Mouse (Mus musculus) monocyte, adult 5-6 weeks (primary cell): Measurements from ENCODE around the gene Exosc9. TPM values are rescaled to one million over a fixed set of nuclear protein-coding genes. Genes with fewer than 3 reads are reported as not detected.

Source experiments
- ATAC-seq: fragments of 153-309, 156-312 bp; replicated peaks from 2 replicates; pipeline ENCODE4 v1.8.0; 2017; ENCODE audit warnings: mild to moderate bottlenecking; ENCODE audit not compliant: low TSS enrichment, insufficient number of reproducible peaks, severe bottlenecking, poor library complexity, low FRiP score
- total RNA-seq: library from RNA; stranded (forward); fragments of 200-1000, 200-491, 200-594 nt; gene quantifications from 3 replicates; pipeline ENCODE4 v1.2.3, GENCODE M21; 2017

The Exosc9 gene
- total RNA-seq = 64.1 to 69.4 TPM (median 65.2 TPM) in 3 replicates

DNA sequence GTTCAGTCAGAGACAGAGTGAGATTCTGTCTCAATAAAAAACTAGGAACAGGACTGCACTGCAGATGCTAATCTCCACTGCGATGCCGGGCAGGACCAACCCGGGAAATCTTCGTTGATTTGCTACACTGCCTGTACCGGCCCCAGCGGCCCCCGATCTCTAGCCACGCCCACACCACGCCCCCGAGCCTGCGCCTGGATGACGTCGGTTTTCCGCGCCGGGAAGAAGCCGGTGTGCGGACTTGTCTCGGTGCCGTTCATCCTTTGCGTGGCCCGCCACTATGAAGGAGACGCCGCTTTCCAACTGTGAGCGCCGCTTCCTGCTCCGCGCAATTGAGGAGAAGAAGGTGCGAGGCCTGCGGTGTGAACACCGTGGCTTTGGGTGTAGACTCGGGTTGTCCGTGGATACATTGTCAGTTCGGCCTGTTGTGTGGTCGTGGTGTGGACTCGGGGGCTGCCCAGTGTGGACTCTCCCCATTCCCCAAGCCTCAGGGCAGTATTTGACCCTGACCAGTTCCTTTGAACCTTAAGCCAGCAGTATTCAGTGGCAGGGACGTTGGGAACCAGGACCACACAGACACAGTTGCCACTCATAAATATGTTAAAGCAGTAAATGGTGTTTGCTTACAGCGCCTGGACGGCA lies at the start of gene Exosc9:
TSS of gene Exosc9 (plus strand) at position 201 of the 642 bp plus-strand sequence.
- ATAC-seq = peak; percentile 95

DNA sequence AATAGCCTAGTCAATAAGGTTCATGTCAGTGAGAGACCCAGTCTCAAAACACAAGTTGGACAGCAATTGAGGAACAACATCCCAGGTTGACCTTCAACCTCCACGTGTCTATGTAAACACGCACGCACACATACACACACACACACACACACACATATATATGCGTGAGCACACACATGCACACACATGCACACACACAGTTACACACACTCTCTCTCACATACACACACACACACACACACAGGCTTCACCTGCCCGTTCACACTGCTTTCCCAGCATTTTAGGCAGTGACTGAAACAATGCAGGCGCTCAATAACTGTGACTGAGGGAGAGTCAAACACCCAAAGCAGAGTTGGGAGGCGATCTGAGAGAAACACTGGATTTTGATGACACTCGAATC lies 47.1 kb upstream of the Exosc9 start:
- ATAC-seq = no peak

DNA sequence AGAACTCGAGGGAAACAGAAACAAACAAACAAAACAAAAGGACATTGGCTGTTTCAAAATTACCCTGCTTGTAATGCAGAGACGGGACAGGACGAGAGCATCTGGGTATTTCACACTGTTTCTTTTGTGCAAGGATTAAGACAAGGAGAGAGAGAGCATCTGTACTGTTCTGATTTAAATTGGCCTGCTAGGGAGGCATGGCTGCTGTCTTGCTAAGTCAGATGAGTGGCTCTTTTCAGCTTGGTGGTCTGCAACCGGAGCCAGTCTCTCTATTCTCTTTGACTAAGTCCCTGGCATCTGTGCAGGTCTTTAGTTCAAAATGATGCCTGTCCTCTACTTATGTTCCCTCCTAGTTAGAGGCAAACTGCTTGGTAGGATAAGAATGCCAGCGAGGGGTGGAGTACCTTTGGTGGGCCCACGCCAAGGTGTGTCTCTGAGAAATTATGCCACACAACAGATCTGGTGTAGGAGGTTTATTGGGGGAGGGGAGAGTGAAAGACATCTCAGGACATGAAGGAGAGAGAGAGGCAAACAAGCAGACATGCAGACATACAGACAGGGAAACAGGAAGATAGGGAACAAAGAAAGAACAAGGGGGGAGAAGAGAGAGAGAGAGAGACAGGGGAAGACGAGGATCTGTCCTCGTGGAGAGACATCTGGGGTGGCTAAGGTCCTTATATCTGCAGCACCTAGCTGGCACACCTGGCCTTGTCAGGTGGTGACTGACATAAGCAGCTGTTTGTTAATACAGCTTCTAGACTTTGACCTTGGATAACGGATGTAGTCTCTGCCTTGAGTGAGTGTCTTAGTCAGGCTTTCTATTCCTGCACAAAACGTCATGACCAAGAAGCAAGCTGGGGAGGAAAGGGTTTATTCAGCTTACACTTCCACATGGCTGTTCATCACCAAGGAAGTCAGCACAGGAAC lies 46.3 kb upstream of the Exosc9 start:
- ATAC-seq = no peak

DNA sequence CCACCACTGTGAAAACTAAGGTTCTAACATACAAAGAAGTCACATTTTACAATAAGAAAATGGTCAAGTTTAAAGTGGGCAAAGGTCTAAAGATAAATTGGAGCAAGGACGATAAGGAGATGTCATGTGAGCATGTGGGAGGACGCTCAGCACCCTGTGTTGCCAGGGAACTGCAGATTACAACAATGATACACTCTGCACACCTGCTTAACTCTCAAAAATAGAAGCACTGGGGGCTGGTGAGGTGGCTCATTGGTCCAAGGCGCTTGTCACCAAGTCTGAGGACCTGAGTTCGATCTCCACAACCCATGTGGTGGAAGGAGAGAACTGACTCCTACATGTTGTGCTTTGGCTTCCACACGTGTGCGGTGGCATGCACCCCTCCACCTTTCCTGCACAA lies 40.9 kb upstream of the Exosc9 start:
- no peak for ATAC-seq

DNA sequence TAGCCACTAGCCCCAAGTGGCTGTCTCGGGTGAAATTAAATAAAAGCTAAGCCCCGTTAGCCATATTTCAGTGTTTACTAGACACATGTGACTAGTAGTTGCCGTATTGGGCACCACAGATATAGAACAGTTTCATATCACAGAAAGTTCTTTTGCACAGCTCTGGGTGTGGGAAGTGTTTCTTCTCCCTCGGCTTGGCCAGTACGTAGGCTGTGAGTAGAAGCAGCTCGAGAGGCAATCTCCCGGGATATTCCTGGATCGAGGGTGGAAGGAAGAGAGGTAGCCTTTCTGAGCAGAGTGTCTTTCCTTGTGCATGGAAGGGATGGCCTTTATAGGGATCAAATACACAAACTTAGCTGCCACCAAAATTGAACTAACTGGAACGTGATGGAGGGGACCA lies 36.2 kb upstream of the Exosc9 start:
- no peak for ATAC-seq

DNA sequence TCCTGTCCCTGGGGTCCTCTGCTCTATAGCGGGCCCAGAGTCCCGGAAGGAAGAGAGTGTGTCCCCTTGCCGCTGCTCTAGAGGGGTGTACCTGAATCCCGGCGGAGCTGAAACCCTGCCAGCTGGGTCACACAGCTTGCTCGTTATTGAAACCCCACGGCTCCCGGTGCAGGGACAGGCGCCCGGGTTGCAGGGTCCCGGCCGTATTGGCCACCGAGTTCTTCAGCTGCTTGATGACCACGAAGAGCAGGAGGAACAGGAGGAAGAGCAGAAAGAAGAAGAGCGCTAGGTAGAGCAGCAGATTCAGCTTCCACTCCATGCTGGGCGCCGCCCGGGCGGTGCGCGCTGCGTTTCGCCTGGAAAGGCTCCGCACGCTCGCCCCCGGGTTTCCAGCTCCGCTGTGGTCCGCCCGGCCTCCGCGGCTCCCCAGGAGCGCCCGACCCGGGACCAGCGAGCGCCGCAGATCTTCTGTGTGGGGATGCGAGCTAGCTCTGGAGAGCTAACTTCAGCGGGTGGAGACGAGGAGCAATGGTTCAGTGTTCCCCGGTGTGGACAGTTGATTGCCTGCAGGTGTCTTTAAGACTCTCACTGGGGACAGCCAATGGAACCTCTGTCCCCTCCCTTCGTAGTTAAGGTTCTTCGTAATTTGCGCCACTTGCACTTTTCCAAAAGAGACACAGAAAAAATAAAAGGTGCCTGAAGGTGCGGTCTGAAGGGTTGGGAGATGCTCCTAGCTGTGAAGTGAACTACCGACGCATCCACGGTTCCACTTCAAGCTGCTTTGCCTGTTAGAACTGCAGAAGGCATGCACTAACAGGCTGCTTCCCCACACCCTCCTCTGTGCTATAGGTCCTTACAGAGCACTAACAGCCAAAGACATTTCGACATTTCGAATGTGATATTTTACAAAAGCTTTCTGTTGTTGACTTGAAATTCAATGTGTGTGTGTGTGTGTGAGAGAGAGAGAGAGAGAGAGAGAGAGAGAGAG lies 31.0 kb upstream of the Exosc9 start, which contains the start of gene Gm11549:
TSS of gene Gm11549 (minus strand) at position 741 of the 988 bp plus-strand sequence.
- no peak for ATAC-seq

DNA sequence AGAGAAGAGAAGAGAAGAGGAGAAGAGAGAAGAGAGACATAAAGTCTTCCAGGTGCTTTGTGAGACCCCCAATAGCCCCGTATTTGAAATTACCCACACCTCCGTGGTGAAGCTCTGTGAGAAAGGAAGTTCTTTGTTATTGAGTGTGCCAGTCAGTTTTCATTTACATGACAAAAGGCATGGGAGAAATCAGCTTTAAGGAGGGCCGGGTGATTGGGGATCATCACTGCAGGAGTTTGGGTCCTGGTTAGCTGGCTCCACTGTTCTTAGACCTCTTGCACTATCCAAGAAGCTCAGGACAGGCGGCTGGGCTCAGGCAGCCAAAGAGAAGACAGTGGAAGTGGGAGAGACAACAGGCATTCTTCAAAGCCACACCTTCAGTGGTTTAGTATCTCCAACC lies 30.3 kb upstream of the Exosc9 start:
- no peak for ATAC-seq

DNA sequence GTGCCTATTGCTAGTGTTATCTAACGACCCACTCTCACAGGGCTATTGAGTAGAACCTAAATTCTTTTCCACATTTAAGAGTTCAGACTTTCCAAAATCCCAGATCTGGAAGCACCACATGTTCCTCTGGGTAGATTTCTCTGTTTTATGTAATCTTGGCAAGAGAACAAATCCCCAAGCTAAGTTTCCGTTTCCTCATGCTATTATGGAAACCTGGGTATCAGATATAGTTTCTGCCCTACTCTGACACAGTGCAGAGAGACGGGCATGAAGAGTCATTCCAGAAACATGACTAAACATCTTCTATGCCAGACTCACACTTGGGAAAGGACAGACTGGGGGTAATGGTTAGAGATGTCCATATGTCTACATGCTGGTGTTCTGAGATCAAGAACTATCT lies 27.9 kb upstream of the Exosc9 start:
- no peak for ATAC-seq

DNA sequence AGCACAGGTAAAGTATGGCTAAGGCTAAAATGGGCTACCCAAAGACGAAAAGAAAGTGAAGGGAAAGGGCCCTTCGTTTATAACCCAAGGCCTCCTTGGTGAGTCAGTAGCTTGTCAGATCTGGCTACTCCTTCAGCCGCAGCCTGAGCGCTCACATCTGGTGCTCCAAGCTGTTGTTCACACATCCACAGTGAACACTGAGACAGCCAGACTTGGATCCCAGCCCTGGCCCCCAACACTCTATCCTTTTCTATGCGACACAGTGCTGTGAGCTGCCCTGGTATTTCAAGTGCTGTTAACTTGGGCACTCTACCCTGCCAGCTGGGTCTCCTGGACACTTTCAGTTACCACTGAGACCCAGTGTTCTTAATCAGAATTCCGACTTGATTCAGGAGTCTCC lies 22.1 kb upstream of the Exosc9 start:
- ATAC-seq = no peak

DNA sequence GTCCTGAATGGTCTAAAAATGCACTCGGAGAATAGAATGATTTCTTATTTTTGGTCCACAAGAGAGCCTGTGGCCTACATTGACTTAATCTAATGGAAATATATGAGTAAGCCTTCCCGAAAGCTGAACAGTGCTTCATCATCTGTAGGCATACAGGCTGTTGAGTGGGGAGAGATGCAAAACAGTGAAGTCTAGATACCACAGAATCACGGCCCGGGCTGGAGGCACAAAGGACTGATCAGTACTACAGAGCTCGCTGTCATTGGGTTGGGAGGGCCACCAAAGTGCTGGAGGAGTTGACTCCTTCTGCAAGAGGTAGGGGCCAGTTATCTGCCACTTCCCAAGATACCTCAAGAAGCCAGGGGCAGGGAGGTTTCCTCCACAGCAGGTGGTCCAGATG lies 21.6 kb upstream of the Exosc9 start:
- ATAC-seq = no peak

DNA sequence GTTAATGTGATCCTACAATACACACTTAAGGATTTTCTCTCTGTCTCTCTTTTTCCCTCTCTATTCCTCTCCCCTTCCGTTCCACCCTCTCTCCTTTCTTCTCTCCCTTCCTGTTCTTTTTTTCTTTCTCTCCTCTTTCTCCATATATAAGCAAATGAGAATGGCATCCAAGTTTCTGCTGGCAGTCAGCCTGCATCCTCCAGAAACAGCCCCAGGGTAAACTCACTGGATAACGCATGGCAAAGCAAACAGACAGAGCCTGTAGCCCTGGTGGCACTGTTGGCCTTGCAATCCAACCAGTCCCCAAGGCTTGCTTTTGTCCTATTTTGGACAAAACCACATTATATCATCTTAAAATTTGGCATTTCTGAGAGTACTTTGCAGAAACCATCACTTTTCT lies 21.2 kb upstream of the Exosc9 start:
- ATAC-seq = no peak

DNA sequence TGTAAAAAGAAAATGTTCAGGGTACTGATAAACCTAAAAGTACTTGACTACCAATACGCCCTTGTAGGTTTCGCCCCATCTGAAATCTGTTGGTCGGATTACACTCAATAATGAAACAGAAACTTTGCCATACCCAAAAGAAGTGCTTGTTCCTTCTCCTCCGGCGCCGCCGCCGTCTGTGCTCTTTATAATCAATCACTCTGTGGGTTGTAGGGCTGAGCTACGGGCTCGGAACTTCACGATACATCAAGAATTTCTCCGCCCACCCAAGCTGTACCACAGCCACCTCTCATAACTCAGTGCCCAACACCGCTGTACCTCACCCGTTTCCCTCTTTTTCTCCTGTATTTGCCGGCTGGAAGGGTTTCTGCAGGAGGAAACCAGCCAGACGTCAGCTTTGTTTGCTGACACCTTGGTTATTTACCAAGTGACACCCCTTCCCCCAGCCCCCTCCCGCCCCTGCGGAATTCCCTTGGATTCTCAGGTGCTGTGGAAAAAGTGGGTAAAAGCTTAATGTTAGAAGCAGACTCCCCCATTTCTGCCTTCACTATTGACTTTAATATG lies 20.3 kb upstream of the Exosc9 start:
- no peak for ATAC-seq

DNA sequence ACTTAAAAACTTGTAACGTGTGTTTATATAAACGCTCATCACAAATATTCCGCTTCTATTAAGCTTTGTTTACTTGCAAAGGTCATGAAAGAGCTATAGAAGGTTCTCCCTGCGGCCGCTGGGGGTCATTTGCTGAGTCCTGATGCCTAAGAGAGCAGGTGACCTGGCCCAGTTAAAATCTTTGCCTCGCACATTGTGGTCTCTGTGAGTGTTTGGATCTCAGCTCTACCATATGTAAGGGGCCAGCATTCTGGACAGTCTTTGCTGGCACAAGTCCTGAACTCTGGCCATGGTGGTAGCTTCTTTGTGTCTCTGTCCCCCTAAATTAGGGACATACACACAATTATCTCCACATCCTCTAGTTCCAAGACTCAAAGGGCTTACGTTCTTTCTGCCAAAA lies 19.7 kb upstream of the Exosc9 start:
- no peak for ATAC-seq

DNA sequence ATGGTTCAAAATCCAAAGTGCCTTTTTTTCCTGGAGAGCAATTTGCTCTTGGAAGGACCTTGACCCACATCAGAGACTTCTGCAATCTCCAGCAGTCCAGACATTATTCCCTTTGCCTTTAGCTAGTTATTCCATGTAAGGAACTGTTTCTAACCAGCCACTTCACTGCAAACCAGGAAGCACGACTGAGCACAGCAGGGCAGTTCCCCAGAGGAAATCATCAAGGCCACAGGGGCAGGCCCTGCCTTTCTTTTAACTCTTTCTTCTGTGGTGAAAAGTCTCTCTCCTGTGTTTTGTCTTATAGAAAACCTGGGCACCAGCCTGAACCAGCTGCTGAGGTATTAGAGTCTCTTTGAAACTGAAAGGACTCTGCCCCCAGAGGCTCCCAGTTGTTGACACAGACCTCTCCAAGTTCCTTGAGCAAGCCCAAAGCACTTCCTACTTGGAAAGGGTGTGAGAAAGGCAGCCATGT lies 19.2 kb upstream of the Exosc9 start:
- no peak for ATAC-seq

DNA sequence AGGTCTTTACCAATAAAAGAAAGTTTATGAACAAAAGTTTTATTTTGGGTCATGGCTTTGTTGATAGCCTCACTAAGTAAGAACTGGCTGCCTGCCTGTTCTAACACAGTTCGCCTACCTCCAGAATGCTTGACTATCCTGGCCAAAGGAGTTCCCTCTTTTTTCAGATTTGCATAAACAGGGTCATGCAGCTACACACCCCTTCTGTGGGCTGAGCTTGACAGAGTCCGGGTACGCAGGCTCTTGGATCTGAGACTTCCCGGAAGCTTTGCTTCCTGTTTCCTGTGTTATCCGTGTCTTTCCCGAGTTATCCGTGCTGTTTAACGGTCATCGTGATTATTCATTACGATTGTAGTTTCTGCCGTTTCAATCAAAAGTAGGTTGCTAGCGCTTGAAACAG lies 16.4 kb upstream of the Exosc9 start:
- ATAC-seq = no peak

DNA sequence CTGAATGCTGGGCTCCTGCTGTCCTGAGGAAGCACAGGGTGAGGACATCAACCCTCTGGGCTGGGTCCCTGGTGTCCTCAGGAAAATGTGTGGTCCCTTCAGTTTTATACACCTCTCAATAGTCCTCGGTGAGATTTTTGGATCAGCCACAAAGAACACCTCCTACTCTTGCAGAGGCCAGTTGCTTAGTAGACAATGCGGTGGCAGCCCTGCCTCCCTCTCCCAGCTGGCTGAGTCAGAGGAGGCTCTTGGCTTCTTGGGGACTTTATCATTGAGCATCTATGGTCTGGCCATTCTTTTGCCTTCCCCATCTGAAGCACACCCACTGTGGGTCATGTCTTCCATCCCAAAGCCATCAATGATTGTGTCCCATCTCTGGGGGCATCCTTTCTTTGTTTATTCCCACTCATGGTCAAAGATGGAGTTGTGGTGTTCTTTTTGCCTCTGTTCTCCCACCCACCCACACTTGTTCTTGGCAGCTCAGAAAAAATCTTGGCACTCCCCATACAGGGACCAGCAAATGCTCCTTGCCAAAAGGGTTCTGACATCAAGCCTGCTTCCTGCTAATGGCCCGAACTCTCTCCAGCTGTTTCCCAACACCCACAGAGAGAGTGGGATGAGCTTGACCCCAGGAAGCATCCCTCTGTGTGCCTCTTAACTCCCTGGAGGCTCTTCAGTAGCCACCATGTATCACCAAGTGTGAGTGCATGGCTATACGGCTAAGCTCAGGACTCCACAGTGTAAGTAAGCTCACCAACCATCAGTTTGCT lies 14.5 kb upstream of the Exosc9 start:
- no peak for ATAC-seq

DNA sequence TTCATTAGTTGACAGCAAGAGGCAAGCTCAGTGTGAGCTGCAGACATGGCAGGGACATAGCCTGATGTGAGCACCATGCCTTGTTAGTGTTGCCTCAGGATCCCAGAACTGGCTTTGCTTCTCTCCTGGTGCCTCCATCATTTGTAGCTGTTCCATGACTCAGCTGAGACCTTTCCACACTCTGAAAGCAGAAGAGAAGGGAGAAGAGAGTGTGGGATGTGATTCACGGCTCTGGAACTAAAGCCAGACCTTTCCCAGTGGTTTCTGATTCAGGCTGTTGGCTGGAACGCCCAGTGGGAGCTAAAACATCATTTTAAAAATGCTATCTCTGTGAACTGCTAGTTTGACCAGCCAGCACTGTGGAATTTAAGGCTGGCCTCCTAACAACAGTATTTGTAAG lies 11.7 kb upstream of the Exosc9 start:
- no peak for ATAC-seq

DNA sequence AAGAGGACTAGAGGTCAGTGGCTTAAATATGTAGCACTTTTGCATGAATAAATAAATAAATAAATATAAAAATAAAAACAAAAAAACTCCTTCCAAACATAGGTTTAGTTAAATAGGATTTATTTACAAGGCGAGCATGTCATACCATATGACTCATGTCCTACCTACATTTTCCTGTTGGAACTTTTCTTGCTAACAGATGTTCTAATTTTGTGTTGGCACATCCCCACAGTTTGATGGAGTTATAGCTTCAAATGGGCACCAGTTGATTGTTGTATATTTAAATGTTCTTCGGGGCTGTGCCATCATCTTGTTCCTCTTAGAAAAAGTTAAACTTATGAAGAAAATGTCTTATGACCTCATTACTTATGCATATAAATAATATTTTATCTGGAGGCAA lies 11.0 kb upstream of the Exosc9 start:
- ATAC-seq = no peak
